Mouse (Mus musculus): ENCODE results near the gene Lpgat1.

Lpgat1 gene

GRCm38 (mm10) chr1:191717601-191718498, at the start of gene Lpgat1:
Gene Lpgat1 (plus strand): TSS chr1:191717834.
- peak; percentile 68 for DNase-seq (ENCODE audit: low spot score)

- no peak for DNase-seq (ENCODE audit: low spot score)
These were observed 49.6 kb upstream of the Lpgat1 start for GRCm38 (mm10) chr1:191668030-191668429.

- DNase-seq (ENCODE audit: low spot score) = no peak
These were observed 43.6 kb upstream of the Lpgat1 start for GRCm38 (mm10) chr1:191674071-191674470.

- DNase-seq (ENCODE audit: low spot score) = no peak
These were observed 36.0 kb upstream of the Lpgat1 start for GRCm38 (mm10) chr1:191681633-191682032.

- DNase-seq (ENCODE audit: low spot score) = no peak
These were observed 30.1 kb upstream of the Lpgat1 start for GRCm38 (mm10) chr1:191687531-191687930.

GRCm38 (mm10) chr1:191693231-191693630, 24.4 kb upstream of the Lpgat1 start:
- DNase-seq (ENCODE audit: low spot score) = no peak

GRCm38 (mm10) chr1:191698253-191698795, 19.3 kb upstream of the Lpgat1 start:
- DNase-seq (ENCODE audit: low spot score) = no peak

- no peak for DNase-seq (ENCODE audit: low spot score)
These were observed 13.1 kb upstream of the Lpgat1 start for GRCm38 (mm10) chr1:191704535-191704934.

- DNase-seq (ENCODE audit: low spot score) = no peak
These were observed 11.0 kb upstream of the Lpgat1 start for GRCm38 (mm10) chr1:191706541-191707078.

GRCm38 (mm10) chr1:191709811-191710210, 7.8 kb upstream of the Lpgat1 start:
- DNase-seq (ENCODE audit: low spot score) = no peak

- no peak for DNase-seq (ENCODE audit: low spot score)
These were observed 5.3 kb upstream of the Lpgat1 start for GRCm38 (mm10) chr1:191712224-191712838.

- no peak for DNase-seq (ENCODE audit: low spot score)
These were observed 3.8 kb upstream of the Lpgat1 start for GRCm38 (mm10) chr1:191713813-191714212.

GRCm38 (mm10) chr1:191715150-191715549, 2.5 kb upstream of the Lpgat1 start:
- DNase-seq (ENCODE audit: low spot score) = no peak

GRCm38 (mm10) chr1:191717141-191717540, 493 bp upstream of the Lpgat1 start:
- no peak for DNase-seq (ENCODE audit: low spot score)

GRCm38 (mm10) chr1:191718522-191719281, 1.1 kb downstream of the Lpgat1 start:
- DNase-seq (ENCODE audit: low spot score) = peak; percentile 21

GRCm38 (mm10) chr1:191719326-191719725, 1.7 kb downstream of the Lpgat1 start:
- peak; percentile 18 for DNase-seq (ENCODE audit: low spot score)

GRCm38 (mm10) chr1:191720419-191720818, 2.8 kb downstream of the Lpgat1 start:
- peak; percentile 13 for DNase-seq (ENCODE audit: low spot score)

- DNase-seq (ENCODE audit: low spot score) = no peak
These were observed 5.1 kb downstream of the Lpgat1 start for GRCm38 (mm10) chr1:191722706-191723105.

- peak; percentile 23 for DNase-seq (ENCODE audit: low spot score)
These were observed 6.0 kb downstream of the Lpgat1 start for GRCm38 (mm10) chr1:191723675-191724074.

- DNase-seq (ENCODE audit: low spot score) = no peak
These were observed 6.9 kb downstream of the Lpgat1 start for GRCm38 (mm10) chr1:191724385-191725061.

GRCm38 (mm10) chr1:191732623-191733022, 15.0 kb downstream of the Lpgat1 start:
- DNase-seq (ENCODE audit: low spot score) = no peak
